Mouse (Mus musculus) Muller cell, postnatal 12 days (primary cell): ENCODE data around the gene Agap1.

Experiments used
- DNase-seq: peaks from one replicate; pipeline ENCODE4 v3.0.0-alpha.2; 2015; ENCODE audit errors: inconsistent ontology term

The Agap1 gene

GRCm38 (mm10) chr1:89902236-89902635, 447.6 kb downstream of the Agap1 start:
- DNase-seq: no peak

- DNase-seq: no peak
These were observed 448.0 kb downstream of the Agap1 start for GRCm38 (mm10) chr1:89902641-89903040.

- no peak for DNase-seq
These were observed 455.2 kb downstream of the Agap1 start for GRCm38 (mm10) chr1:89909796-89910195.

- no peak for DNase-seq
These were observed 457.8 kb downstream of the Agap1 start for GRCm38 (mm10) chr1:89912392-89912791.

GRCm38 (mm10) chr1:89913611-89914010, 459.0 kb downstream of the Agap1 start:
- no peak for DNase-seq

- DNase-seq: no peak
These were observed 463.5 kb downstream of the Agap1 start for GRCm38 (mm10) chr1:89918111-89918510.

- DNase-seq: no peak
These were observed 464.6 kb downstream of the Agap1 start for GRCm38 (mm10) chr1:89919206-89919605.

- no peak for DNase-seq
These were observed 467.2 kb downstream of the Agap1 start for GRCm38 (mm10) chr1:89921806-89922205.

- DNase-seq: no peak
These were observed 467.7 kb downstream of the Agap1 start for GRCm38 (mm10) chr1:89922282-89922681.

GRCm38 (mm10) chr1:89922883-89923641, 468.5 kb downstream of the Agap1 start:
- no peak for DNase-seq

GRCm38 (mm10) chr1:89923642-89924020, 469.0 kb downstream of the Agap1 start:
- DNase-seq: no peak

GRCm38 (mm10) chr1:89925501-89926190, 471.0 kb downstream of the Agap1 start:
- no peak for DNase-seq

GRCm38 (mm10) chr1:89926583-89927060, 472.0 kb downstream of the Agap1 start:
- DNase-seq: no peak

GRCm38 (mm10) chr1:89927061-89927661, 472.6 kb downstream of the Agap1 start:
- no peak for DNase-seq

- DNase-seq: no peak
These were observed 474.1 kb downstream of the Agap1 start for GRCm38 (mm10) chr1:89928676-89929075.

- no peak for DNase-seq
These were observed 474.6 kb downstream of the Agap1 start for GRCm38 (mm10) chr1:89929181-89929580.

GRCm38 (mm10) chr1:89929721-89930505, 475.3 kb downstream of the Agap1 start:
- no peak for DNase-seq

- no peak for DNase-seq
These were observed 475.9 kb downstream of the Agap1 start for GRCm38 (mm10) chr1:89930551-89930950.

- peak; percentile 72 for DNase-seq
These were observed 476.5 kb downstream of the Agap1 start, which contains the start of gene Gbx2 for GRCm38 (mm10) chr1:89931120-89931519. Gbx2 (minus strand) TSS chr1:89931179.

GRCm38 (mm10) chr1:89932021-89932423, 477.4 kb downstream of the Agap1 start:
- DNase-seq: no peak

GRCm38 (mm10) chr1:89932616-89933015, 478.0 kb downstream of the Agap1 start:
- no peak for DNase-seq

GRCm38 (mm10) chr1:89933028-89933427, 478.4 kb downstream of the Agap1 start:
- no peak for DNase-seq
